Mouse (Mus musculus) cerebellum, adult 2 months (tissue): ENCODE results near the gene Tdp1. TPM values are rescaled to one million over a fixed set of nuclear protein-coding genes. Genes with fewer than 3 reads are reported as not detected.

Experiments used
- DNase-seq, 2 experiments: peaks; one replicate each; pipeline ENCODE4 v3.0.0; 2021
- H3K27ac ChIP-seq: fragments of 200-500 bp; 2 replicates; pipeline ENCODE4 v1.5.1; 2012; ENCODE audit warnings: low read length, control low read depth, inconsistent platforms; ENCODE audit not compliant: insufficient read depth
- H3K27me3 ChIP-seq: fragments of 200-500 bp; 2 replicates; pipeline ENCODE4 v1.6.1; 2012; ENCODE audit warnings: inconsistent platforms, mild to moderate bottlenecking, low read length, moderate library complexity; ENCODE audit not compliant: control insufficient read depth, insufficient read depth
- H3K4me1 ChIP-seq: fragments of 200-500 bp; 2 replicates; pipeline ENCODE4 v1.6.1; 2011; ENCODE audit warnings: low read length; ENCODE audit not compliant: control insufficient read depth, insufficient read depth
- H3K4me3 ChIP-seq: fragments of 200-500 bp; replicated peaks from 2 replicates; pipeline ENCODE3; 2011; ENCODE audit warnings: mild to moderate bottlenecking, low read depth, low read length, control low read depth; ENCODE audit not compliant: insufficient read depth
- CTCF ChIP-seq: fragments of 200-500 bp; IDR thresholded peaks from 2 replicates; pipeline ENCODE4 v1.5.1; 2011; ENCODE audit warnings: low read depth, mild to moderate bottlenecking, control low read depth, low read length, moderate library complexity, borderline replicate concordance; ENCODE audit not compliant: insufficient read depth
- POLR2A ChIP-seq: fragments of 200-500 bp; IDR thresholded peaks from 2 replicates; pipeline ENCODE4 v1.6.1; 2011; ENCODE audit warnings: low read length, control low read depth, borderline replicate concordance; ENCODE audit not compliant: insufficient read depth
- WGBS: fragments of 180-500 bp; shearing (Covaris S2); methylation state at CpG from one replicate; pipeline ENCODE4 v1.1.7; 2018; 5-methylcytosine and 5-hydroxymethylcytosine counted together
- polyA plus RNA-seq: library from polyadenylated mRNA; depleted of rRNA; stranded (reverse); fragments of >200 nt; gene quantifications from 2 replicates; pipeline ENCODE4 v1.2.3, GENCODE M21; 2012; rRNA removed

The Tdp1 gene
- polyA plus RNA-seq: 20.7 and 23.0 TPM in 2 replicates

- H3K27me3 ChIP-seq: no peaks in the 10 kb centered on the region
- H3K4me3 ChIP-seq: peak within 1 kb of the TSS; percentile 78
- H3K27ac ChIP-seq: peak within 1 kb of the TSS; percentile 91
- WGBS: under 1% methylated on average over 73 of the region's 73 CpGs
- no peaks in the 10 kb centered on the region for H3K4me1 ChIP-seq
- TF ChIP-seq CTCF (no peak), POLR2A (peak; percentile 60; the same call in 1 of the 2 replicates)
- peak; percentile 94 to 95 for DNase-seq
These were observed at the start of gene Tdp1, which contains the start of gene Efcab11 for GRCm38 (mm10) chr12:99884269-99885261. TSS of gene Tdp1 (plus strand) at chr12:99884517. TSS of gene Efcab11 (minus strand) at chr12:99884439.

- H3K27me3 ChIP-seq: no peaks in the 10 kb centered on the region
- no peak overlapping the region for H3K27ac ChIP-seq
- TF ChIP-seq POLR2A (no peak), CTCF (no peak)
- peaks cover 3% of the 10 kb centered on the region; the same call in 1 of the 2 replicates for H3K4me1 ChIP-seq
- DNase-seq: peak; percentile 45 to 49
- H3K4me3 ChIP-seq: no peak overlapping the region
- WGBS: 27% methylated on average over 20 of the region's 20 CpGs
These were observed 47.7 kb upstream of the Tdp1 start for GRCm38 (mm10) chr12:99836404-99837131.

- no peak for DNase-seq
- peaks cover 3% of the 10 kb centered on the region; the same call in 1 of the 2 replicates for H3K4me1 ChIP-seq
- TF ChIP-seq CTCF: no peak
- no peak for TF ChIP-seq POLR2A
These were observed 46.8 kb upstream of the Tdp1 start for GRCm38 (mm10) chr12:99837528-99837927.

GRCm38 (mm10) chr12:99838109-99838508 lies 46.2 kb upstream of the Tdp1 start:
- Histone ChIP-seq H3K4me3 (no peak overlapping the region), H3K27me3 (no peaks in the 10 kb centered on the region), H3K27ac (no peak overlapping the region), H3K4me1 (peaks cover 3% of the 10 kb centered on the region; the same call in 1 of the 2 replicates)
- TF ChIP-seq CTCF: no peak
- TF ChIP-seq POLR2A: no peak
- WGBS: 88% methylated on average over 11 of the region's 11 CpGs
- DNase-seq: no peak

More at GRCm38 (mm10) chr12:99837528-99837927, 46.8 kb upstream of the Tdp1 start:
- H3K27me3 ChIP-seq: no peaks in the 10 kb centered on the region
- WGBS: 95% methylated on average over 5 of the region's 5 CpGs
- no peak overlapping the region for H3K27ac ChIP-seq
- no peak overlapping the region for H3K4me3 ChIP-seq

GRCm38 (mm10) chr12:99838703-99839102 lies 45.6 kb upstream of the Tdp1 start:
- no peak overlapping the region for H3K4me3 ChIP-seq
- TF ChIP-seq CTCF (peak; percentile 28; the same call in 1 of the 2 replicates), POLR2A (no peak)
- 73% methylated on average over 14 of the region's 14 CpGs for WGBS
- peak in 1 of 2 experiments; percentile 40 for DNase-seq
- H3K27me3 ChIP-seq: no peaks in the 10 kb centered on the region
- peaks cover 3% of the 10 kb centered on the region; the same call in 1 of the 2 replicates for H3K4me1 ChIP-seq
- no peak overlapping the region for H3K27ac ChIP-seq

GRCm38 (mm10) chr12:99844951-99845350 lies 39.4 kb upstream of the Tdp1 start:
- DNase-seq: no peak
- 92% methylated on average over 8 of the region's 8 CpGs for WGBS
- Histone ChIP-seq H3K4me1 (no peaks in the 10 kb centered on the region), H3K27ac (no peak overlapping the region), H3K27me3 (no peaks in the 10 kb centered on the region), H3K4me3 (no peak overlapping the region)
- TF ChIP-seq CTCF (no peak), POLR2A (no peak)

- Histone ChIP-seq H3K4me3 (no peak overlapping the region), H3K27me3 (no peaks in the 10 kb centered on the region), H3K27ac (no peak overlapping the region), H3K4me1 (no peaks in the 10 kb centered on the region)
- no peak for DNase-seq
- WGBS: 84% methylated on average over 2 of the region's 2 CpGs
- TF ChIP-seq CTCF (no peak), POLR2A (no peak)
These were observed 34.3 kb upstream of the Tdp1 start for GRCm38 (mm10) chr12:99849996-99850395.
